Mouse (Mus musculus) ES-E14 (cell line): ENCODE measurements around the gene Ncf1. TPM values are rescaled to one million over a fixed set of nuclear protein-coding genes. Genes with fewer than 3 reads are reported as not detected.

Experiments used
- DNase-seq: peaks from one replicate; pipeline ENCODE4 v3.0.0-alpha.2; 2013; ENCODE audit warnings: low read depth, low spot score
- H3K27ac ChIP-seq: 2 replicates; pipeline ENCODE4 v1.5.1; 2012; ENCODE audit warnings: low read depth, mild to moderate bottlenecking, low read length, moderate library complexity, mixed read lengths; ENCODE audit not compliant: poor library complexity, insufficient read depth, severe bottlenecking
- H3K36me3 ChIP-seq: 2 replicates; pipeline ENCODE4 v1.6.1; 2012; ENCODE audit warnings: mild to moderate bottlenecking, low read length, moderate library complexity, mixed read lengths; ENCODE audit not compliant: control insufficient read depth, poor library complexity, insufficient read depth, severe bottlenecking
- H3K4me1 ChIP-seq, 2 experiments: fragments of 150-350 bp in 1 of 2; sonication (generic) in 1 of 2; 2 replicates each; pipeline ENCODE4 v1.6.1; 2012; ENCODE audit warnings: low read length in 2 of 2, mild to moderate bottlenecking in 1 of 2, mixed read lengths in 1 of 2; ENCODE audit not compliant: control insufficient read depth in 2 of 2, insufficient read depth in 2 of 2, poor library complexity in 1 of 2
- H3K4me3 ChIP-seq, 2 experiments: fragments of 150-350 bp in 1 of 2; sonication (generic) in 1 of 2; 2 replicates each; pipeline ENCODE4 v1.5.1; 2012; ENCODE audit warnings: low read length in 2 of 2, low read depth in 1 of 2, mild to moderate bottlenecking in 1 of 2, mixed read lengths in 1 of 2; ENCODE audit not compliant: insufficient read depth in 1 of 2, poor library complexity in 1 of 2, severe bottlenecking in 1 of 2
- H3K9ac ChIP-seq: 2 replicates; pipeline ENCODE4 v1.6.1; 2012; ENCODE audit warnings: low read depth, mild to moderate bottlenecking, low read length, mixed read lengths; ENCODE audit not compliant: poor library complexity, insufficient read depth, severe bottlenecking
- H3K9me3 ChIP-seq: fragments of 150-350 bp; sonication (generic); 2 replicates; pipeline ENCODE4 v1.6.1; 2012; ENCODE audit warnings: low read depth, mild to moderate bottlenecking, low read length; ENCODE audit not compliant: control insufficient read depth, insufficient read depth
- CHD2 ChIP-seq: IDR thresholded peaks from 2 replicates; pipeline ENCODE4 v1.6.1; 2014; ENCODE audit warnings: mild to moderate bottlenecking, low read depth, low read length, inconsistent platforms
- HCFC1 ChIP-seq: IDR thresholded peaks from 2 replicates; pipeline ENCODE4 v1.6.1; 2012; ENCODE audit warnings: low read length, inconsistent platforms, borderline replicate concordance; ENCODE audit not compliant: insufficient read depth
- MAFK ChIP-seq: IDR thresholded peaks from 2 replicates; pipeline ENCODE4 v1.6.1; 2014; ENCODE audit warnings: mild to moderate bottlenecking, low read depth, low read length, inconsistent platforms; ENCODE audit not compliant: insufficient read depth
- ZC3H11A ChIP-seq: IDR thresholded peaks from 2 replicates; pipeline ENCODE4 v1.6.1; 2012; ENCODE audit warnings: low read depth, mild to moderate bottlenecking, inconsistent platforms, low read length, borderline replicate concordance
- ZNF384 ChIP-seq: IDR thresholded peaks from 2 replicates; pipeline ENCODE4 v1.6.1; 2012; ENCODE audit warnings: low read depth, low read length, inconsistent platforms
- in situ Hi-C, 2 experiments: fragments of 600-800 bp; cut with MboI; formaldehyde crosslinking; loops; one replicate each; pipeline ENCODE4 v1.15.1; 2025; ENCODE audit warnings: low sequenced_read_pairs in 2 of 2, inconsistent platforms in 1 of 2; ENCODE audit not compliant: unreplicated experiment in 2 of 2
- total RNA-seq: library from RNA; depleted of rRNA; stranded (reverse); fragments of 300-350 nt; gene quantifications from 2 replicates; pipeline ENCODE4 v1.2.3, GENCODE M21; 2012; rRNA removed

Ncf1 gene
- 0.16 and 0.67 TPM in 2 replicates for total RNA-seq

GRCm38 (mm10) chr5:134229391-134229790 is at the start of gene Ncf1:
Gene Ncf1, minus strand, starts transcription at chr5:134229625.
- in situ Hi-C loops: no loop called here
- H3K9ac ChIP-seq: no peak within 1 kb of the TSS
- DNase-seq: no peak
- TF ChIP-seq ZC3H11A (no peak), CHD2 (no peak), HCFC1 (no peak), ZNF384 (no peak), MAFK (no peak)
- H3K4me1 ChIP-seq: peaks cover 0 to 38% of the 10 kb centered on the region in 2 experiments; a peak in 2 of 4 replicates
- H3K27ac ChIP-seq: no peak within 1 kb of the TSS
- H3K36me3 ChIP-seq: no peaks in the 10 kb centered on the region
- no peak within 1 kb of the TSS for H3K4me3 ChIP-seq
- H3K9me3 ChIP-seq: no peaks in the 10 kb centered on the region

GRCm38 (mm10) chr5:134277109-134277508 is 47.7 kb upstream of the Ncf1 start:
- no peak for TF ChIP-seq ZC3H11A
- no peak for TF ChIP-seq HCFC1
- TF ChIP-seq MAFK: no peak
- TF ChIP-seq CHD2: no peak
- TF ChIP-seq ZNF384: no peak
- in situ Hi-C loops: no loop called here

DNA sequence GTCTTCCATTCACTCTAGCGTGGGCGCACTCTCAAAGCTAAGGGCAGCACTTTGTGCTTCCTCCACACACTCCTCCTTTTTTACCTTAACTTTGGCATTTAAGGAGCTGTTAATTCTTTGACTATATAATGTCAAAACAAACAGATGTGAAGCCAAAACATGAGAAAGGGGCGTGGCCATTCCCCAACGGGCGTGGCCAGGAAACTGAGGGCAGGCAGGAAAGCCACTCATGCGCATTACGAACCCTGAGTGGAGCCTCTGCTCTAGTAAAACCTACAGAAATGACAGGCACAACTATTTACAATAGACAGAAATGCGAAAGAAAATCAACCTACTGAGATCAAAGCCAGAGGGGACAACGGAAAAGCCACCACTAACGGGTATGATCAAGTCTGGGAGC is 46.1 kb upstream of the Ncf1 start:
- no peak overlapping the region for H3K27ac ChIP-seq
- TF ChIP-seq HCFC1 (no peak), MAFK (no peak), ZC3H11A (no peak)
- peak; percentile 24 for DNase-seq
- H3K4me1 ChIP-seq: peaks cover 8 to 14% of the 10 kb centered on the region in 2 experiments
- 0 out of 4 replicates have a peak overlapping the region, but pooled peaks of 1 of the 2 experiments have one; percentile 26 for H3K4me3 ChIP-seq
- H3K9me3 ChIP-seq: no peaks in the 10 kb centered on the region
- H3K36me3 ChIP-seq: peaks cover 48% of the 10 kb centered on the region
- H3K9ac ChIP-seq: no peak overlapping the region
- in situ Hi-C loops: no loop called here

More at GRCm38 (mm10) chr5:134277109-134277508, 47.7 kb upstream of the Ncf1 start:
- DNase-seq: no peak
- H3K4me3 ChIP-seq: no peak overlapping the region
- H3K27ac ChIP-seq: no peak overlapping the region
- no peak overlapping the region for H3K9ac ChIP-seq
- no peaks in the 10 kb centered on the region for H3K9me3 ChIP-seq
- peaks cover 8 to 14% of the 10 kb centered on the region in 2 experiments for H3K4me1 ChIP-seq
- H3K36me3 ChIP-seq: peaks cover 42% of the 10 kb centered on the region

GRCm38 (mm10) chr5:134275021-134275420 is 45.6 kb upstream of the Ncf1 start:
- H3K4me3 ChIP-seq: no peak overlapping the region
- DNase-seq: no peak
- peaks cover 8 to 14% of the 10 kb centered on the region in 2 experiments for H3K4me1 ChIP-seq
- in situ Hi-C loops: no loop called here
- H3K9ac ChIP-seq: no peak overlapping the region
- H3K9me3 ChIP-seq: no peaks in the 10 kb centered on the region
- H3K36me3 ChIP-seq: peaks cover 52% of the 10 kb centered on the region
- TF ChIP-seq CHD2 (no peak), MAFK (no peak), ZNF384 (no peak), HCFC1 (no peak), ZC3H11A (no peak)
- no peak overlapping the region for H3K27ac ChIP-seq

GRCm38 (mm10) chr5:134273761-134274160 is 44.3 kb upstream of the Ncf1 start:
- H3K4me1 ChIP-seq: peaks cover 8 to 17% of the 10 kb centered on the region in 2 experiments
- no peak overlapping the region; the same call in 1 of the 2 replicates for H3K27ac ChIP-seq
- H3K9me3 ChIP-seq: no peaks in the 10 kb centered on the region
- in situ Hi-C loops: no loop called here
- TF ChIP-seq MAFK: no peak
- no peak for TF ChIP-seq ZC3H11A
- no peak for TF ChIP-seq ZNF384
- no peak for TF ChIP-seq CHD2
- TF ChIP-seq HCFC1: no peak
- peaks cover 48% of the 10 kb centered on the region for H3K36me3 ChIP-seq
- no peak overlapping the region for H3K9ac ChIP-seq
- DNase-seq: no peak
- H3K4me3 ChIP-seq: no peak overlapping the region
